Mouse (Mus musculus) limb, embryonic 11.5 days (tissue): ENCODE data around the gene Slc44a3. TPM values are rescaled to one million over a fixed set of nuclear protein-coding genes. Genes with fewer than 3 reads are reported as not detected.
"Not testable (repeated sequence)": the region's sequence is repeated elsewhere in the genome, so short reads cannot be mapped to it uniquely, and the experiment has no call there.

ENCODE experiments used
- ATAC-seq: fragments of 200-750 bp; cut with Nextera tagmentation; 2 replicates; pipeline ENCODE4 v1.8.0; 2017; ENCODE audit warnings: low read depth; ENCODE audit not compliant: insufficient number of reproducible peaks, low FRiP score, low TSS enrichment
- DNase-seq: peaks from one replicate; pipeline ENCODE4 v3.0.0-alpha.2; 2015; ENCODE audit warnings: low spot score
- H3K27ac ChIP-seq: fragments of 300-500 bp; sonication (generic); replicated peaks from 2 replicates; pipeline ENCODE4 v1.5.1; 2014; ENCODE audit warnings: low read depth, mild to moderate bottlenecking, low read length
- H3K27me3 ChIP-seq: fragments of 300-500 bp; sonication (generic); 2 replicates; pipeline ENCODE4 v1.6.1; 2014; ENCODE audit warnings: mild to moderate bottlenecking, low read length, mixed read lengths; ENCODE audit not compliant: control insufficient read depth, insufficient read depth
- H3K36me3 ChIP-seq: fragments of 300-500 bp; sonication (generic); 2 replicates; pipeline ENCODE4 v1.6.1; 2014; ENCODE audit warnings: mild to moderate bottlenecking, low read length, moderate library complexity, mixed read lengths; ENCODE audit not compliant: control insufficient read depth, insufficient read depth
- H3K4me1 ChIP-seq: fragments of 300-500 bp; sonication (generic); 2 replicates; pipeline ENCODE4 v1.6.1; 2014; ENCODE audit warnings: low read length, mixed read lengths; ENCODE audit not compliant: control insufficient read depth, insufficient read depth
- H3K4me2 ChIP-seq: fragments of 300-500 bp; sonication (generic); 2 replicates; pipeline ENCODE4 v1.6.1; 2014; ENCODE audit warnings: low read depth, mild to moderate bottlenecking, moderate library complexity; ENCODE audit not compliant: severe bottlenecking
- H3K4me3 ChIP-seq: fragments of 300-500 bp; sonication (generic); 2 replicates; pipeline ENCODE4 v1.5.1; 2014; ENCODE audit warnings: low read depth, low read length
- H3K9ac ChIP-seq: fragments of 300-500 bp; sonication (generic); 2 replicates; pipeline ENCODE4 v1.6.1; 2014; ENCODE audit warnings: mild to moderate bottlenecking, low read length
- H3K9me3 ChIP-seq: fragments of 300-500 bp; sonication (generic); 2 replicates; pipeline ENCODE4 v1.6.1; 2016; ENCODE audit warnings: low read length; ENCODE audit not compliant: control insufficient read depth
- WGBS: fragments of 180-500 bp; shearing (Covaris S2); extraction: QIAGEN DNeasy Blood & Tissue Kit; methylation state at CpG from one replicate; pipeline ENCODE4 v1.1.7; 2014; 5-methylcytosine and 5-hydroxymethylcytosine counted together
- polyA plus RNA-seq: library from polyadenylated mRNA; unstranded; fragments of >200 nt; fragmentation: Nextera tagmentation; extraction: Ambion mirVana; gene quantifications from 2 replicates; pipeline ENCODE4 v1.2.1, GENCODE M21; 2014

Gene Slc44a3
- polyA plus RNA-seq, 1 experiment from 2014 or later = 0.75 TPM

DNA sequence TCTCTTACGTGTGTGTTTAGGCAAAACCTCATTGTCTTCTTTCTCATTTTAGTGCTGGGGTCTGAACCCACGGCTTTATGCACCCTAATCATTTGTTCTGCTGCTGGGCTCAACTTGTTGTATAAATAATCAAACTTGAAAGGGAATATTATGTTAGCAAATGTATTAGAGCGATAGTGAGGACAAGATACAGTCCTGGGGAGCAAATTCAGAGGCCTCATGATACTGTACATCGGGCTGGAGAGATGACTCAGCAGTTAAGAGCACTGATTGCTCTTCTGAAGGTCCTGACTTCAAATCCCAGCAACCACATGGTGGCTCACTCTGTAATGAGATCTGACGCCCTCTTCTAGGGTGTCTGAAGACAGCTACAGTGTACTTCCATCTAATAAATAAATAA, 8.4 kb upstream of the Slc44a3 start:
- H3K27me3 ChIP-seq = no peaks in the 10 kb centered on the region
- 64% methylated on average over 5 of the region's 5 CpGs for WGBS
- H3K36me3 ChIP-seq = no peaks in the 10 kb centered on the region
- H3K4me1 ChIP-seq = no peaks in the 10 kb centered on the region
- no peak overlapping the region for H3K4me3 ChIP-seq
- H3K27ac ChIP-seq = no peak overlapping the region
- no peak overlapping the region for H3K9ac ChIP-seq
- DNase-seq (no peak), ATAC-seq (no peak)
- H3K9me3 ChIP-seq = no peaks in the 10 kb centered on the region
- no peak overlapping the region for H3K4me2 ChIP-seq

DNA sequence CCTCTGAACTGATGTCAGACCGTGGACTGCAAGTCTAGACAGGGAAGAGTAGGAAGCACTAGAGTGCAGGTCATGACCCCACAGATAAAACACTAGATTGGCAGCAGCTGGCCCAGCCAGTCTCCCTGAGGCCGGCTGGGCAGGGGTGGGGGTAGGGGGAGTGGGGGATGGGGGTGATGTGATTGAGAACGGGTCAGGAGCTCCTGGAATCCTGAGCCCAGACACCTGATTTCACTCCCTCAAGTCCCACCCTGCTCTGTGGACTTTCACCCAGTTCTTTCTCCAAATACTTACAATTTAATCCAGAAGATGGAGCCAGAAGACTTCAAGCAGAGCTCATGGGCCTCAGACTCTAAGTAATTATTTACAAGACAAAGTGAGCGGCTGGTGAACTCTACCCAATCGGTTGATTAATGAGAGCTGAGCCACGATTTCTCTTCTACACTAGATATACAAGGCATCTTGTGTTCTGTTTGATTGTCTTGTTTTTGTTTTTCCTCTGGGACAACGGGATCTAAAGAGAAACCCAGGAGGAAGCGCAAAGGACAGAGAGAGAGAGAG, 7.7 kb upstream of the Slc44a3 start:
- H3K4me3 ChIP-seq = no peak overlapping the region
- 7% methylated on average over 8 of the region's 8 CpGs for WGBS
- H3K9ac ChIP-seq = no peak overlapping the region
- H3K4me2 ChIP-seq = no peak overlapping the region
- peak; percentile 37; the same call in 1 of the 2 replicates for ATAC-seq
- H3K27me3 ChIP-seq = no peaks in the 10 kb centered on the region
- no peaks in the 10 kb centered on the region for H3K36me3 ChIP-seq
- peak; percentile 51 for DNase-seq
- no peaks in the 10 kb centered on the region for H3K4me1 ChIP-seq
- H3K27ac ChIP-seq = no peak overlapping the region
- H3K9me3 ChIP-seq = no peaks in the 10 kb centered on the region

DNA sequence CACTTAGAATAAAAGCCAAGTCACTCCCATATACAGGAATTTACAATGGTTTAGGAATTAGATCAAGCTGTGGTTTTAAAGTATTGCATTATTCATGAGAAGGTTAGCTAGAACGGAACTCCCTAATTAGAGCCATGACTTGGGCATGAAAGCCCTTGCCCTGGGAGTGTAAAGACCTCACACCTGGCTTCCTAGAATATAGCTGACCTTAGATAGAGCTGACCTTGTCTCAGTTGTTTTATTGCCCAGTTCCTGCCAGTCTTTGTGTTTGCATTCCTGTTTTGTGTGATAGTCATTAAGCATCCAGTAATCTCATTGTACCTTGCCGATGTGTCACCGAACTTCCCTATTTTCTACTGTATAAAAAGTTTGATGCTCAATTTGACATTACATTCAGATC, 6.6 kb upstream of the Slc44a3 start:
- H3K9me3 ChIP-seq, DNase-seq, H3K9ac ChIP-seq, ATAC-seq, H3K4me2 ChIP-seq, H3K4me1 ChIP-seq, H3K27me3 ChIP-seq, H3K4me3 ChIP-seq, H3K27ac ChIP-seq, H3K36me3 ChIP-seq: not testable (repeated sequence)
- WGBS = 62% methylated on average over 3 of the region's 3 CpGs

DNA sequence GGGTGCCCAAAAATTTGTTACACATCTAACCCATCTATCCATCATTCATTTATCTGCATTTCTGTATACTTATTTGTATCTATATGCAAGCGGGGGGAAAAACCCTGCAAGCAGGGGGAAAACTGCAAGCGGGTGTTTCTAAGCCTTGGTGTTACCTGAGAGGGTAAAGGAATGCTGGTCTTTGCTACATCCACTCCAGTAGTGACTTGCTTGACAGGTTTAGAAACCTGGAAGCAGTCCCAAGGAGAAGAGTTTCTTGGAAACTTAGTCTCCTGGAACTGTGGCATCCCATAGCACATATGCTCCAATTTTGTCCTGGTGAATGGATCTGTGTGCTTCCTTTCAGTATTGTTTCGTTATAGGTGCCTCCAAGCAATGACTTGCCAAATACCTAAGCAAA, 5.8 kb upstream of the Slc44a3 start:
- Histone ChIP-seq H3K4me3 (no peak overlapping the region), H3K4me2 (no peak overlapping the region), H3K9ac (no peak overlapping the region), H3K4me1 (no peaks in the 10 kb centered on the region), H3K36me3 (no peaks in the 10 kb centered on the region), H3K27ac (no peak overlapping the region), H3K9me3 (no peaks in the 10 kb centered on the region), H3K27me3 (no peaks in the 10 kb centered on the region; the same call in 1 of the 2 replicates)
- ATAC-seq (no peak), DNase-seq (no peak)
- WGBS = 91% methylated on average over 3 of the region's 3 CpGs

DNA sequence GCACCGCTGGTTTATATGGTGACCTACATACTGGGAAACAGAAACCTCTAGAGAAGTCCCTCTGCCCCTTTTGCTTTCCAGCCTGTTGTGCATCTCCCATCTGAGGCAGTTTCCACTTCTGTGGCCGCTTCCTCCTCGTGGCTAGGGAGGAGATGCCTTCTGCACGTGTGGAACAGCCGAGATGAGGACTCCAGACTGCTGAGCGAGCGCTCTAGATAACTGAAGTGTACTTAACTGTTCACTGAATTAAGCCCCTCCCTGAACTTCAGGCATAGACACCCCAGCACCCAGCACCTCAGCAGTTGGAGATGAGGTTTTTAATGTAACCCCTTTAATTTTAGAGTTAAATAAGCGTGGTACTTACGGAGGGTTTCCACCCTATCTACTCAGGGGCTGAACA, 4.6 kb upstream of the Slc44a3 start:
- Histone ChIP-seq H3K4me2 (no peak overlapping the region), H3K9me3 (no peaks in the 10 kb centered on the region), H3K36me3 (no peaks in the 10 kb centered on the region), H3K27ac (no peak overlapping the region), H3K4me1 (peaks cover 7% of the 10 kb centered on the region; the same call in 1 of the 2 replicates), H3K27me3 (peaks cover 9% of the 10 kb centered on the region), H3K4me3 (no peak overlapping the region), H3K9ac (no peak overlapping the region)
- ATAC-seq = no peak
- no peak for DNase-seq
- 83% methylated on average over 9 of the region's 9 CpGs for WGBS

DNA sequence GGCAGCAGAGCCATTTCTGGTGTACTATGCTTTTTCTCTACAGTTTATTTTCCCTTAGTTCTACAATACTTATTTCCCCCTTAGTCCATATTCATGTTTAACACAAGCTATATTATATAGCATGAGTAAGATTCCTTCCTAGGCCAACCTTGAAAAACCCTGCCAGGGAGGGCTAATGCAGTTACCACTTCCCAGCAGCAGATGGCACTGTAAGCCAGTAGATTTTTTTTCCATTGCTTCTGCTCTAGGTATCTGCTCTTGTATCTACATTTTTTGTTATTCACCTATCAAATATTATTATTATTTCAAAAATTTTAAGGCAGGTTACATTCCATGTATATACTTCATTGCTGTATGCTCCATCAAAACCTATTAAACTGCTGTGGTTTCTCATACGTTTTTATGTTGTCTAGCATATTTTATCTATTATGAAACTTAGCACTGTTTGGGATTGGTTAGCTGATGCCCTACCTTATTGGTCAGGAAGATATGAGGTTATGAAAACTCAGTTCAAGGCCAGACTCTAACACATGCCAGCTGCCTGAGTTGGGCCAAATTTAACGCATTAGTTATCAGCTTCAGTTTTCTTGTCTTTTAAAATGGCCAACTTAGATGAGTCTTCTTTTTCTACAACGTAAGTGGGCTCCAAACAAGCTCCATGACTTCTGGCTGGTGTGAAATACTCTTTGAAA, 3.8 kb upstream of the Slc44a3 start:
- no peak overlapping the region for H3K4me2 ChIP-seq
- H3K27ac ChIP-seq = no peak overlapping the region
- H3K4me1 ChIP-seq = peaks cover 8% of the 10 kb centered on the region; the same call in 1 of the 2 replicates
- DNase-seq = peak; percentile 79
- WGBS = 83% methylated on average over 3 of the region's 3 CpGs
- H3K4me3 ChIP-seq = no peak overlapping the region
- peaks cover 14% of the 10 kb centered on the region for H3K27me3 ChIP-seq
- H3K36me3 ChIP-seq = no peaks in the 10 kb centered on the region
- no peak for ATAC-seq
- H3K9ac ChIP-seq = no peak overlapping the region
- no peaks in the 10 kb centered on the region for H3K9me3 ChIP-seq

DNA sequence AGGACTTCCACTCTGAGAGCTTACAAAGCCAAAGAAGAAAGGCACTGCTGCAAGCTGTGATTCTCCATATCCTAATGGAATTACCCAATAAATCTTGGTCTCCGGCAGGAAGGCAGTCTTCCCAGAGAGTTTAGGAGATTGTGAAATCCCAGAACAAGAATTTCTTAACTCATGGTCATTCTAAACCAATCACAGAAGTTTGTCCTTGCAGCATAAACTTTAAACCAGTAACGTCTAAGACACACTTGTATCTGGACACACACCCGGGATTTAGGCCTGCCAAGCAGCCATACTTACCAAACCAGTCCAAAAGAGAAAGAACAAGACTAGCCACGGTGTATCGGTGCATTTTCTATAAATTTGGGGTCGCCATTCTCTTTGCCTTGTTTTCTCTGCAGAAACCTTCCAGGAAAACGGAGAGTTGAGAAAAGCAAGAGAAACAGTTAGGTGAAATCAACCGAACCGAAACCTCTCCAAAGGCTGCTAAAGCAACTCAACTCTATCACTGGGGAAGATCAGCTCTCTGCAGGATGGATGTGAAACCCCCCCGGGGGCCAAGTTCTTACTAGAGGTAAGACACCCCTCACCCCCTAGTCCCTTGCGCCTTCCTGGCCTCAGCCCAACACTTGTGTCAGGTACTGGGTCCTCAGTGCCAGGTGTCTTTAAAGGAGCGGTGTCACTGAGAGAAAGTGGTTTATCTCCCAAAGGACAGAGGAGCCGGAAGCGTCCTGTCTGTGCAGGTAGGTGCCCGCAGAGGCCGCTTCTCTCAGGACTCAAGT, 645 bp downstream of the Slc44a3 start:
- WGBS = 46% methylated on average over 16 of the region's 16 CpGs
- Histone ChIP-seq H3K27me3 (peaks cover 14% of the 10 kb centered on the region), H3K9ac (no peak overlapping the region), H3K9me3 (no peaks in the 10 kb centered on the region), H3K4me1 (peaks cover 8% of the 10 kb centered on the region; the same call in 1 of the 2 replicates), H3K36me3 (no peaks in the 10 kb centered on the region), H3K4me3 (peak overlapping the region; percentile 10), H3K4me2 (peak overlapping the region; percentile 33), H3K27ac (no peak overlapping the region)
- DNase-seq = no peak
- ATAC-seq = no peak

DNA sequence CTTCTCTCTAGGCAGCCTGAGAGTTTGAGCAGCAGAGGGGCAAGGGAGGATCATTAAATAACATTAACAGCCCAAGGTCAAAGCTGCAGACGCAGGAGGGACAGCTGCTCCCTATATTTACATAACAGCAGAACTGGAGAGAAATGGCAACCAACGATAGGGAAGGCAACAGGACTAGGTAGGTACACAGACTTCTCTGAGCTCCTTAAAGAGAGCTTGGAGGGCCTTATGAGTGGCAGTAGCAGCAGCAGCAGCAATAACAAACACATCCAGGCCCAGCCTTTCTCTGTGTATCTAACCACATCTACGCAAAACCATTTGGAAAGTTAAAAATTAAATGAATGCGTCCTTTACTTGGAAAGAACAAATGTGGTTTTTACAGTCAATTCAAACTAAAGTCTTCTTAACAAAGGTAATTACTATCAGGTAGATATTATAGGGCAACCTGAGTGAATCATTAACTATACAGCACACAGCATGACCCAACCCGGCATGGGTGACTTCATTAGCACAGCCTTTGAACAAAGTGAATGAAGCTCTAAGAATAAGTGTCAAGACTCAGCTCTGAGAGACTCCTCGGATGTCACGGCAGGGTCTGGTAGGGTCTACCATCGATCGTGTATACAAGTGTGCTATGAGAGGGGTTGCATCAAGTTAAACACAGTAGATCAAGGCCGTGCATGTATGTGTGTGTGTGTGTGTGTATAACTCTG, 1.5 kb downstream of the Slc44a3 start:
- H3K27me3 ChIP-seq = peaks cover 14% of the 10 kb centered on the region
- no peak for ATAC-seq

More for the DNA sequence above, 1.5 kb downstream of the Slc44a3 start:
- H3K4me3 ChIP-seq = no peak overlapping the region
- no peaks in the 10 kb centered on the region for H3K36me3 ChIP-seq
- H3K4me1 ChIP-seq = peaks cover 8% of the 10 kb centered on the region; the same call in 1 of the 2 replicates
- DNase-seq = no peak
- H3K9ac ChIP-seq = no peak overlapping the region
- H3K9me3 ChIP-seq = no peaks in the 10 kb centered on the region
- no peak overlapping the region for H3K4me2 ChIP-seq
- no peak overlapping the region for H3K27ac ChIP-seq
- 75% methylated on average over 10 of the region's 10 CpGs for WGBS
